Mouse (Mus musculus) lung, postnatal 0 days (tissue): Measurements from ENCODE around the gene Ctdsp1. TPM values are rescaled to one million over a fixed set of nuclear protein-coding genes. Genes with fewer than 3 reads are reported as not detected.

Experiments used
- ATAC-seq: fragments of 200-750 bp; cut with Nextera tagmentation; 2 replicates; pipeline ENCODE4 v1.8.0; 2017; ENCODE audit warnings: moderate library complexity
- DNase-seq: peaks from one replicate; pipeline ENCODE4 v3.0.0-alpha.2; 2016; ENCODE audit warnings: low spot score
- H3K27ac ChIP-seq: fragments of 300-500 bp; sonication (generic); 2 replicates; pipeline ENCODE4 v1.5.1; 2014; ENCODE audit warnings: antibody characterized with exemption, mild to moderate bottlenecking, low read length, mixed read lengths
- H3K27me3 ChIP-seq: fragments of 300-500 bp; sonication (generic); replicated peaks from 2 replicates; pipeline ENCODE4 v1.6.1; 2014; ENCODE audit warnings: low read length, mixed read lengths; ENCODE audit not compliant: insufficient read depth
- H3K36me3 ChIP-seq: fragments of 300-500 bp; sonication (generic); 2 replicates; pipeline ENCODE4 v1.6.1; 2014; ENCODE audit warnings: low read length, mixed read lengths; ENCODE audit not compliant: insufficient read depth
- H3K4me1 ChIP-seq: fragments of 300-500 bp; sonication (generic); 2 replicates; pipeline ENCODE4 v1.6.1; 2014; ENCODE audit warnings: antibody characterized with exemption, low read depth, low read length, mixed read lengths; ENCODE audit not compliant: insufficient read depth
- H3K4me2 ChIP-seq: fragments of 300-500 bp; sonication (generic); replicated peaks from 2 replicates; pipeline ENCODE4 v1.6.1; 2014; ENCODE audit warnings: low read depth, mild to moderate bottlenecking, low read length, moderate library complexity, mixed read lengths
- H3K4me3 ChIP-seq: fragments of 300-500 bp; sonication (generic); 2 replicates; pipeline ENCODE4 v1.5.1; 2014; ENCODE audit warnings: low read depth, low read length
- H3K9ac ChIP-seq: fragments of 300-500 bp; sonication (generic); replicated peaks from 2 replicates; pipeline ENCODE4 v1.6.1; 2014; ENCODE audit warnings: low read depth, mild to moderate bottlenecking
- H3K9me3 ChIP-seq: fragments of 300-500 bp; sonication (generic); 2 replicates; pipeline ENCODE4 v1.6.1; 2016; ENCODE audit warnings: low read length, mixed read lengths
- CTCF ChIP-seq: IDR thresholded peaks from 2 replicates; pipeline ENCODE4 v1.5.1; 2016; ENCODE audit warnings: antibody characterized with exemption, mild to moderate bottlenecking
- EP300 ChIP-seq: IDR thresholded peaks from 2 replicates; pipeline ENCODE4 v1.6.1; 2016; ENCODE audit warnings: antibody characterized with exemption, mild to moderate bottlenecking, control low read depth
- WGBS: fragments of 180-500 bp; shearing (Covaris S2); extraction: QIAGEN DNeasy Blood & Tissue Kit; methylation state at CpG from one replicate; pipeline ENCODE4 v1.1.7; 2014; 5-methylcytosine and 5-hydroxymethylcytosine counted together
- polyA plus RNA-seq: library from polyadenylated mRNA; unstranded; fragments of >200 nt; fragmentation: Nextera tagmentation; extraction: Ambion mirVana; gene quantifications from 2 replicates; pipeline ENCODE4 v1.2.1, GENCODE M21; 2015

Gene Ctdsp1
- polyA plus RNA-seq, 1 experiment from 2014 or later, result 75.0 TPM

DNA sequence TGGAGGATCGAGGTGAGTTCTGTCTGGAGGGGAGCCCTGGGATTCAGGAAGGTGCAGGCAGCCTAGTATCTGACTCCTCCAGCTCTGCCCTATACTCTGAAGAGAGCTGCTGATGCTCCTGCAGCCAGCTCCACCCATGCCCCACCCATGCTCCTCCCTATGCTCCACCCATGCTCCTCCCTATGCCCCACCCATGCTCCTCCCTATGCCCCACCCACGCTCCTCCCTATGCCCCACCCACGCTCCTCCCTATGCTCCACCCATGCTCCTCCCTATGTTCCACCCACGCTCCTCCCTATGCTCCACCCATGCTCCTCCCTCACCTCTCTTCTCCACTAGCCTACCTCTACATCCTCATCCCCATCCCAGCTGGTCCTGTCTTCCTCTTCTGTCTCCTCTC lies 23.8 kb downstream of the Ctdsp1 start:
- Histone ChIP-seq H3K4me1 (no peaks in the 10 kb centered on the region), H3K27ac (no peak overlapping the region), H3K4me3 (no peak overlapping the region), H3K4me2 (no peak overlapping the region), H3K9ac (no peak overlapping the region), H3K9me3 (no peaks in the 10 kb centered on the region), H3K36me3 (no peaks in the 10 kb centered on the region), H3K27me3 (no peaks in the 10 kb centered on the region)
- ATAC-seq (no peak), DNase-seq (peak; percentile 35)
- WGBS, result 55% methylated on average over 3 of the region's 4 CpGs
- TF ChIP-seq CTCF (no peak), EP300 (no peak)

DNA sequence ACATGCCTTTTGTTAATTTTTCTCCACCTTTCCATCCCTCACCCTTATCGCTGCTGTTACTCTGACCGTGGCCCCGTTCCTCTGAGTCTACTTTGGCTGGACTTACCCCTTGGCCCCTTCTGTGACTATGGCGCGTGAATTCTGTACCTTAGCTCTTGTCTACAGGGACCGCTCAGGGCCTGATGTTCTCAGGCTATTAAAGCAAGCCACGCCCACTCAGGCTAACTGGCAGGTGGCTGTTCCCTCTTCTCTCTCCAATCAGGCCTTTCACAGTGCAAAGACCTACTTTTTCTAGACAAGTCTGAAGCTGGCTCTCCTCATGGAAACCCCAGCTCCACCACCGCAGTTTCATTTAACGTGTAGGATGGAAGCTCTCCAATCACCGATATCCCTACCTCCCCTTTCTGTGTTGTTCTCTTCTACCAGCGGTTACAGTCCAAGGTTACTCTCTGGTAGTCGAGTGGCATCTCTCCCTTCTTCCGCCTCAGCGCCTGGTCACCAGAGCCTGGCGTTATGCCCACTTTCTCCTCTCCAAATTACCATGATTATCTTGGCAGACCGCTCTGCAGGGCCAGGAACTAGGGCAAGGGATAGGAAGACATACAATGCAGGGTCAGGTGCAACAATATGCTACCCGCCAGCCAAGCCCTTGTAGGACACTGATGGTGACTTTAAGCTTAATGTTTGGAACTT lies 27.6 kb downstream of the Ctdsp1 start:
- H3K4me3 ChIP-seq, result no peak overlapping the region
- H3K9me3 ChIP-seq, result no peaks in the 10 kb centered on the region
- ATAC-seq, result 0 out of 2 replicates have a peak, but pooled peaks have one; percentile 2
- 61% methylated on average over 17 of the region's 17 CpGs for WGBS
- TF ChIP-seq EP300, result no peak
- TF ChIP-seq CTCF, result no peak
- H3K4me1 ChIP-seq, result no peaks in the 10 kb centered on the region
- no peaks in the 10 kb centered on the region for H3K36me3 ChIP-seq
- H3K4me2 ChIP-seq, result no peak overlapping the region
- H3K9ac ChIP-seq, result no peak overlapping the region
- H3K27me3 ChIP-seq, result no peaks in the 10 kb centered on the region
- H3K27ac ChIP-seq, result no peak overlapping the region
- DNase-seq, result no peak

DNA sequence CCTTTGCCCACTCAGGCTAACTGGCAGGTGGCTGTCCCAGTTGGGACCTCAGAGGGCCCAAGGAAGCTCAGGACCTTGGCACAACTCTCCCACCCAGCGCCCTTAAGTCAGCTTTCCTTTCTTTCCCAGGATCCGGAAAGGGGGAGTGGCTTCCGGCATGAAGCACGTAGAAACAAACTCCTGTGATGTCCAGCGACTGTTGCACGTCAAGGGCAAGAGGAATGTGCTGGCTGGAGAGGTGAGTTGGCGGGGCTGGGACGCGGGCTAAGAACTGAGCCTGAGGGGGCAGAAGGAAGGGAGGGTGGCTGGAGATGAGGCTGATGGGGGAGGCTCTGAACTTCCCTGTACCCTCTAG lies 28.1 kb downstream of the Ctdsp1 start:
- DNase-seq (no peak), ATAC-seq (peak; percentile 42; the same call in 1 of the 2 replicates)
- H3K4me2 ChIP-seq, result no peak overlapping the region
- no peak for TF ChIP-seq EP300
- TF ChIP-seq CTCF, result no peak
- no peaks in the 10 kb centered on the region for H3K9me3 ChIP-seq
- 46% methylated on average over 9 of the region's 9 CpGs for WGBS
- no peak overlapping the region for H3K9ac ChIP-seq
- H3K27me3 ChIP-seq, result no peaks in the 10 kb centered on the region
- no peaks in the 10 kb centered on the region for H3K4me1 ChIP-seq
- H3K36me3 ChIP-seq, result no peaks in the 10 kb centered on the region
- no peak overlapping the region for H3K27ac ChIP-seq
- H3K4me3 ChIP-seq, result no peak overlapping the region

DNA sequence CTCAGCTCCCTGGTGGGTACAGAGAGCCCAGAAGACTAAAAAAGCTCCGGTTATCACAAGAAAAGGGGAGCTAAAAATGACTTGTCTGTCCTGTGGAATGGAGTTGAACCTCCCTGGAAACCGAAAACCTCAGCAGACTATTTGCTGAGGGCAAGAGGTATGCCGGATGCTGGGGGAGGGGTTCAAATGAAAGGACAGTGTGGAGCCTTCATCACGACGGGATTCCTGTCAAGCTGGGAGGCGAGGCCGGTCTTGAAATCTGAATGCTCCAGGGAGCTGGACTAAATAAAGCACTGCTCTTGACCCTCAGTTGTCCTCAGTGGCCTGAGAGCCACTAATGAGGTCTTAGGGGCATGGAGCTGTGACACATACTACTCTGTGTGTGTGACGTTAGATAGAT lies 31.8 kb downstream of the Ctdsp1 start:
- 27% methylated on average over 8 of the region's 8 CpGs for WGBS
- no peak overlapping the region for H3K27ac ChIP-seq
- DNase-seq (no peak), ATAC-seq (no peak)
- H3K4me2 ChIP-seq, result no peak overlapping the region
- H3K4me1 ChIP-seq, result no peaks in the 10 kb centered on the region
- H3K4me3 ChIP-seq, result no peak overlapping the region
- H3K36me3 ChIP-seq, result no peaks in the 10 kb centered on the region
- H3K27me3 ChIP-seq, result no peaks in the 10 kb centered on the region
- no peaks in the 10 kb centered on the region for H3K9me3 ChIP-seq
- H3K9ac ChIP-seq, result no peak overlapping the region
- no peak for TF ChIP-seq EP300
- no peak for TF ChIP-seq CTCF

DNA sequence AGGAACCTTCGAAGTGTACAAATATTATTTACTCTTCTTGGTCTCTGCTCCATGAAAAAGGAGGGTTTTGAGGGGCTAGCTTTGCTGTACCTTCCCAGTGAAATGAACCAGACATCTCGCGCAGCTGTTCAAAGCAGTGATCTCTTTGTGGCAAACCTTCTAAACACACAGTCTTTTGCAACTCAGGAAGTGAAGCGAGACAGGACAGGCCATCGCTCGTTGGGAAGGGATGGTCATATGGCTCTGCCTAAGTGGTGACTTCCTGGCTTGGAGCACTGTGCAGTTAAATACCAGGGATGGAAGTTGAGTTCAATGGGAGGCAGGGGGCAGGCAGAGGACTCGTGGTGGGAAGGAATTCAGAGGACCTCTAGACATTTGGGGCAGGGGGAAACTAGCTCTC lies 34.5 kb downstream of the Ctdsp1 start:
- Histone ChIP-seq H3K27me3 (no peaks in the 10 kb centered on the region), H3K4me1 (no peaks in the 10 kb centered on the region), H3K9ac (no peak overlapping the region), H3K4me3 (no peak overlapping the region), H3K36me3 (no peaks in the 10 kb centered on the region), H3K4me2 (no peak overlapping the region), H3K27ac (no peak overlapping the region), H3K9me3 (no peaks in the 10 kb centered on the region)
- 55% methylated on average over 7 of the region's 7 CpGs for WGBS
- no peak for TF ChIP-seq CTCF
- no peak for TF ChIP-seq EP300
- DNase-seq (no peak), ATAC-seq (no peak)

DNA sequence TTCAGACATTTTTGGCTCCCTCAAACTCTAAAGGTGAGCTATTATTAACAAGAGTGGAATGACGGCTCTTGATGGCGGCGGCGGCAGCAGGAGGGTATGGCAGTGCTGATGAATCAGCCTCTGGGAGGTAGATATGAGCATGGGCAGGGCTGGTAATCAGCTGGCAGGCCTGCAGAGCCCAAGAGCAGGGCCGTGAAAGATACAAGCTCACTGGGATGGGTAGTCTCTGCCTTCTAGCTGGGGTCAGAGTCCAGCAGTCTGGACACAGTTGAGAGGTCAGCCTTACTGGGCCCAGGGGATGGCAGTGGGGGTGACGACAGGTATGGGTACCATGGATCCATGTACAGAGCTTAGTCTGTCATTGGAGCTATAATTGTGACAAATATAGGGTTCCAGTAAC lies 41.9 kb downstream of the Ctdsp1 start:
- ATAC-seq, result no peak
- Histone ChIP-seq H3K9ac (no peak overlapping the region), H3K36me3 (no peaks in the 10 kb centered on the region; the same call in 1 of the 2 replicates), H3K4me3 (no peak overlapping the region), H3K27me3 (no peaks in the 10 kb centered on the region), H3K4me1 (no peaks in the 10 kb centered on the region), H3K27ac (no peak overlapping the region), H3K9me3 (no peaks in the 10 kb centered on the region), H3K4me2 (no peak overlapping the region)
- WGBS, result 83% methylated on average over 6 of the region's 6 CpGs
- no peak for DNase-seq
- TF ChIP-seq EP300 (no peak), CTCF (no peak)
